Mouse (Mus musculus) megakaryocyte, embryonic 14.5 days (primary cell): ENCODE measurements around the gene Tll2.

Source experiments
- FLI1 ChIP-seq: IDR thresholded peaks from 2 replicates; pipeline ENCODE4 v1.6.1; 2012; ENCODE audit warnings: low read length, inconsistent platforms, mixed read lengths
- GATA1 ChIP-seq: IDR thresholded peaks from 3 replicates; pipeline ENCODE4 v1.6.1; 2012; ENCODE audit warnings: mixed read lengths, low read length, inconsistent platforms, borderline replicate concordance

DNA sequence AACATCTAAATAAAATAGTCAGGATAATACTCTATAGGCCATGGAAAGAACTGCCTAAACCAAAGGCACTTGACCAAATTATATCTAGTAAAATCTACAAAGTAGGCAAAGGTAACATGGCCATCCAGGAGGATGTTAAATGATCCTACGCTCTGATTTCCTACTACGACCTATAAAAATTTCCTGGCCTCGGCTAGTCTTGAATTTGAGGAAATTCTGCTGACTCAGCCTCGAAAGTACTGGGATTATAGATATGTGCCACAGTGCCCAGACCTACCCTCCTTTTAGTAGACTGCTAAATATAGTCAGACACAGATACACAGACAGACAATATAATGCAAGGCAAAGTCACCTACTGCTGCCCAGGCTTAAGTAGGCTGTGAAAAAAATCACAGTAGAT, 27.1 kb upstream of the Tll2 start:
- TF ChIP-seq GATA1 (no peak), FLI1 (no peak)
